Mouse (Mus musculus) heart, postnatal 0 days (tissue): ENCODE measurements around the gene Cd177. TPM values are rescaled to one million over a fixed set of nuclear protein-coding genes. Genes with fewer than 3 reads are reported as not detected.
"Not testable (repeated sequence)": the region's sequence is repeated elsewhere in the genome, so short reads cannot be mapped to it uniquely, and the experiment has no call there.

Experiments used
- ATAC-seq: fragments of 200-750 bp; cut with Nextera tagmentation; 2 replicates; pipeline ENCODE4 v1.8.0; 2017; ENCODE audit warnings: low read depth, moderate number of reproducible peaks, moderate library complexity; ENCODE audit not compliant: insufficient read depth
- DNase-seq: peaks from one replicate; pipeline ENCODE4 v3.0.0-alpha.2; 2016; ENCODE audit warnings: low spot score
- H3K27ac ChIP-seq: fragments of 300-500 bp; sonication (generic); 2 replicates; pipeline ENCODE4 v1.5.1; 2014; ENCODE audit warnings: low read depth, mild to moderate bottlenecking
- H3K27me3 ChIP-seq: fragments of 300-500 bp; sonication (generic); 2 replicates; pipeline ENCODE4 v1.6.1; 2014; ENCODE audit warnings: low read length, mixed read lengths; ENCODE audit not compliant: control insufficient read depth, insufficient read depth
- H3K36me3 ChIP-seq: fragments of 300-500 bp; sonication (generic); replicated peaks from 2 replicates; pipeline ENCODE4 v1.6.1; 2014; ENCODE audit warnings: low read length, mixed read lengths; ENCODE audit not compliant: control insufficient read depth, insufficient read depth
- H3K4me1 ChIP-seq: fragments of 300-500 bp; sonication (generic); 2 replicates; pipeline ENCODE4 v1.6.1; 2014; ENCODE audit warnings: antibody characterized with exemption; ENCODE audit not compliant: control insufficient read depth, insufficient read depth
- H3K4me2 ChIP-seq: fragments of 300-500 bp; sonication (generic); 2 replicates; pipeline ENCODE4 v1.6.1; 2014; ENCODE audit warnings: low read depth, mild to moderate bottlenecking, low read length, moderate library complexity
- H3K4me3 ChIP-seq: fragments of 300-500 bp; sonication (generic); 2 replicates; pipeline ENCODE4 v1.5.1; 2014; ENCODE audit warnings: low read depth, low read length
- H3K9ac ChIP-seq: fragments of 300-500 bp; sonication (generic); replicated peaks from 2 replicates; pipeline ENCODE4 v1.6.1; 2014; ENCODE audit warnings: low read depth, low read length, mixed read lengths
- H3K9me3 ChIP-seq: fragments of 300-500 bp; sonication (generic); replicated peaks from 2 replicates; pipeline ENCODE4 v1.6.1; 2016; ENCODE audit warnings: low read length; ENCODE audit not compliant: control insufficient read depth
- CTCF ChIP-seq: IDR thresholded peaks from 2 replicates; pipeline ENCODE4 v1.5.1; 2016; ENCODE audit warnings: antibody characterized with exemption, control low read depth, low read depth
- EP300 ChIP-seq: IDR thresholded peaks from 2 replicates; pipeline ENCODE4 v1.6.1; 2016; ENCODE audit warnings: antibody characterized with exemption, low read depth
- WGBS: fragments of 180-500 bp; shearing (Covaris S2); extraction: QIAGEN DNeasy Blood & Tissue Kit; methylation state at CpG from one replicate; pipeline ENCODE4 v1.1.7; 2014; 5-methylcytosine and 5-hydroxymethylcytosine counted together
- polyA plus RNA-seq: library from polyadenylated mRNA; unstranded; fragments of >200 nt; fragmentation: Nextera tagmentation; extraction: Ambion mirVana; gene quantifications from 2 replicates; pipeline ENCODE4 v1.2.1, GENCODE M21; 2015
- total RNA-seq: library from RNA; depleted of rRNA; stranded (reverse); fragments of >200 nt; gene quantifications from 2 replicates; pipeline ENCODE4 v1.2.3, GENCODE M21; 2014; ENCODE audit warnings: low replicate concordance; rRNA removed

Cd177 gene
- total and polyA plus RNA-seq, 2 experiments from 2014 or later, result 0.18 TPM; not detected in 1

GRCm38 (mm10) chr7:24708832-24709292 lies 51.2 kb downstream of the Cd177 start, which contains the start of gene BC049730:
TSS of gene BC049730 (plus strand) at chr7:24709242.
- Histone ChIP-seq H3K4me3 (no peak within 1 kb of the TSS), H3K9ac (no peak within 1 kb of the TSS), H3K9me3 (no peaks in the 10 kb centered on the region), H3K27me3 (no peaks in the 10 kb centered on the region), H3K4me1 (no peaks in the 10 kb centered on the region), H3K36me3 (no peaks in the 10 kb centered on the region), H3K27ac (no peak within 1 kb of the TSS), H3K4me2 (no peak within 1 kb of the TSS)
- DNase-seq (no peak), ATAC-seq (no peak)
- TF ChIP-seq EP300, result no peak
- no peak for TF ChIP-seq CTCF
- WGBS, result 86% methylated on average over 14 of the region's 14 CpGs

- H3K27me3 ChIP-seq, H3K27ac ChIP-seq, H3K4me2 ChIP-seq, H3K9ac ChIP-seq, H3K4me1 ChIP-seq, H3K4me3 ChIP-seq, DNase-seq, H3K9me3 ChIP-seq, ATAC-seq, H3K36me3 ChIP-seq: not testable (repeated sequence)
- WGBS, result 69% methylated on average over 9 of the region's 9 CpGs
Measured at GRCm38 (mm10) chr7:24702841-24703240, 57.3 kb downstream of the Cd177 start.

- DNase-seq, H3K9ac ChIP-seq, H3K27me3 ChIP-seq, H3K4me2 ChIP-seq, H3K27ac ChIP-seq, H3K9me3 ChIP-seq, ATAC-seq, H3K4me1 ChIP-seq, H3K4me3 ChIP-seq, H3K36me3 ChIP-seq: not testable (repeated sequence)
- 82% methylated on average over 4 of the region's 4 CpGs for WGBS
Measured at GRCm38 (mm10) chr7:24697891-24698290, 62.2 kb downstream of the Cd177 start.

Other genes with a start within 250 kb of the Cd177 start
- not detected in 2 replicates for gene AC161166.1, start 247.9 kb downstream of the Cd177 start, total RNA-seq
- gene AC161166.1, start 247.9 kb downstream of the Cd177 start, polyA plus RNA-seq, result 0.10 and 0.19 TPM in 2 replicates
- gene Irgq, start 229.6 kb downstream of the Cd177 start, total RNA-seq, result 22.1 and 24.5 TPM in 2 replicates
- gene Irgq, start 229.6 kb downstream of the Cd177 start, polyA plus RNA-seq, result 4.5 and 4.8 TPM in 2 replicates
- not detected in 2 replicates for gene Pinlyp, start 214.2 kb downstream of the Cd177 start, total RNA-seq
- not detected in 2 replicates for gene Pinlyp, start 214.2 kb downstream of the Cd177 start, polyA plus RNA-seq
- gene Xrcc1, start 214.0 kb downstream of the Cd177 start, total RNA-seq, result 30.3 and 46.1 TPM in 2 replicates
- gene Xrcc1, start 214.0 kb downstream of the Cd177 start, polyA plus RNA-seq, result 30.7 and 31.1 TPM in 2 replicates
- 21.2 and 42.2 TPM in 2 replicates for gene Ethe1, start 172.8 kb downstream of the Cd177 start, total RNA-seq
- gene Ethe1, start 172.8 kb downstream of the Cd177 start, polyA plus RNA-seq, result 21.5 and 23.1 TPM in 2 replicates
- 0.04 TPM in 1 of 2 replicates, not detected in the other for gene Zfp575, start 172.7 kb downstream of the Cd177 start, total RNA-seq
- 0.58 and 0.67 TPM in 2 replicates for gene Zfp575, start 172.7 kb downstream of the Cd177 start, polyA plus RNA-seq
- not detected in 2 replicates for gene Phldb3, start 149.5 kb downstream of the Cd177 start, total RNA-seq
- gene Phldb3, start 149.5 kb downstream of the Cd177 start, polyA plus RNA-seq, result not detected in 2 replicates
- not detected in 2 replicates for gene Lypd3, start 123.8 kb downstream of the Cd177 start, total RNA-seq
- not detected in 2 replicates for gene Lypd3, start 123.8 kb downstream of the Cd177 start, polyA plus RNA-seq
- gene Tex101, start 83.6 kb downstream of the Cd177 start, total RNA-seq, result not detected in 2 replicates
- not detected in 2 replicates for gene Tex101, start 83.6 kb downstream of the Cd177 start, polyA plus RNA-seq
- gene BC049730, start 51.1 kb downstream of the Cd177 start, total RNA-seq, result not detected in 2 replicates
- gene BC049730, start 51.1 kb downstream of the Cd177 start, polyA plus RNA-seq, result not detected in 2 replicates
- gene Gm4763, start 33.4 kb downstream of the Cd177 start, total RNA-seq, result not detected in 2 replicates
- gene Gm4763, start 33.4 kb downstream of the Cd177 start, polyA plus RNA-seq, result not detected in 2 replicates
- gene Ceacam10, start 16.9 kb upstream of the Cd177 start, total RNA-seq, result not detected in 2 replicates
- gene Ceacam10, start 16.9 kb upstream of the Cd177 start, polyA plus RNA-seq, result not detected in 2 replicates
- gene Gm9844, start 101.9 kb upstream of the Cd177 start, total RNA-seq, result 0.65 TPM in 1 of 2 replicates, not detected in the other
- 6.7 and 9.5 TPM in 2 replicates for gene Gm9844, start 101.9 kb upstream of the Cd177 start, polyA plus RNA-seq
- gene Lypd4, start 109.6 kb upstream of the Cd177 start, total RNA-seq, result not detected in 2 replicates
- not detected in 2 replicates for gene Lypd4, start 109.6 kb upstream of the Cd177 start, polyA plus RNA-seq
- gene Dmrtc2, start 109.7 kb upstream of the Cd177 start, total RNA-seq, result not detected in 2 replicates
- not detected in 2 replicates for gene Dmrtc2, start 109.7 kb upstream of the Cd177 start, polyA plus RNA-seq
- 530 and 642 TPM in 2 replicates for gene Rps19, start 124.1 kb upstream of the Cd177 start, total RNA-seq
- gene Rps19, start 124.1 kb upstream of the Cd177 start, polyA plus RNA-seq, result 980 and 1,040 TPM in 2 replicates
- 2.8 TPM in 1 of 2 replicates, not detected in the other for gene Cd79a, start 137.1 kb upstream of the Cd177 start, total RNA-seq
- gene Cd79a, start 137.1 kb upstream of the Cd177 start, polyA plus RNA-seq, result 0.33 and 0.70 TPM in 2 replicates
- gene Arhgef1, start 142.6 kb upstream of the Cd177 start, total RNA-seq, result 16.0 and 28.2 TPM in 2 replicates
- gene Arhgef1, start 142.6 kb upstream of the Cd177 start, polyA plus RNA-seq, result 37.0 TPM in 2 replicates
- gene Gm4881, start 184.2 kb upstream of the Cd177 start, total RNA-seq, result not detected in 2 replicates
- gene Gm4881, start 184.2 kb upstream of the Cd177 start, polyA plus RNA-seq, result not detected in 2 replicates
- 609 and 633 TPM in 2 replicates for gene Rabac1, start 212.4 kb upstream of the Cd177 start, total RNA-seq
- gene Rabac1, start 212.4 kb upstream of the Cd177 start, polyA plus RNA-seq, result 357 and 362 TPM in 2 replicates
- 0.04 TPM in 1 of 2 replicates, not detected in the other for gene Atp1a3, start 245.6 kb upstream of the Cd177 start, total RNA-seq
- gene Atp1a3, start 245.6 kb upstream of the Cd177 start, polyA plus RNA-seq, result 0.12 and 0.30 TPM in 2 replicates